Mouse (Mus musculus) layer of hippocampus, adult 8-10 months (tissue): ENCODE results near the gene Thap8. TPM values are rescaled to one million over a fixed set of nuclear protein-coding genes. Genes with fewer than 3 reads are reported as not detected.

ENCODE experiments used
- DNase-seq, 2 experiments: peaks; one replicate each; pipeline ENCODE4 v3.0.0; 2022; ENCODE audit warnings: low spot score in 2 of 2
- total RNA-seq, 4 experiments: library from RNA; stranded (reverse); gene quantifications; 2 replicates each; pipeline ENCODE4 v1.2.4; 2022

The Thap8 gene
- total RNA-seq, 4 experiments from 2014 or later, result 0.41 to 0.77 TPM; not detected in 2

GRCm38 (mm10) chr7:30282740-30283139, 2.8 kb downstream of the Thap8 start:
- DNase-seq, result no peak

GRCm38 (mm10) chr7:30286701-30287410, 7.0 kb downstream of the Thap8 start:
- DNase-seq, result no peak

- DNase-seq, result no peak
Measured at GRCm38 (mm10) chr7:30288046-30288445, 8.2 kb downstream of the Thap8 start.

- DNase-seq, result no peak
Measured at GRCm38 (mm10) chr7:30289071-30289713, 9.3 kb downstream of the Thap8 start.

GRCm38 (mm10) chr7:30289714-30290399, 10.0 kb downstream of the Thap8 start:
- DNase-seq, result no peak

- DNase-seq, result peak; percentile 85 to 90
Measured at GRCm38 (mm10) chr7:30291215-30292131, 11.6 kb downstream of the Thap8 start, which contains the start of gene Clip3. TSS of gene Clip3 (plus strand) at chr7:30291728.

GRCm38 (mm10) chr7:30293795-30294194, 13.9 kb downstream of the Thap8 start:
- DNase-seq, result no peak

- no peak for DNase-seq
Measured at GRCm38 (mm10) chr7:30294296-30294695, 14.4 kb downstream of the Thap8 start.

- no peak for DNase-seq
Measured at GRCm38 (mm10) chr7:30295103-30295502, 15.2 kb downstream of the Thap8 start.

- no peak for DNase-seq
Measured at GRCm38 (mm10) chr7:30296816-30297215, 16.9 kb downstream of the Thap8 start.

- no peak for DNase-seq
Measured at GRCm38 (mm10) chr7:30297266-30297665, 17.4 kb downstream of the Thap8 start.

GRCm38 (mm10) chr7:30300914-30301313, 21.0 kb downstream of the Thap8 start:
- no peak for DNase-seq

GRCm38 (mm10) chr7:30306083-30306779, 26.3 kb downstream of the Thap8 start:
- DNase-seq, result no peak

GRCm38 (mm10) chr7:30308076-30309005, 28.4 kb downstream of the Thap8 start, which contains the start of gene Alkbh6:
TSS of gene Alkbh6 (plus strand) at chr7:30308717.
- DNase-seq, result peak; percentile 97 to 98

- no peak for DNase-seq
Measured at GRCm38 (mm10) chr7:30309395-30310129, 29.7 kb downstream of the Thap8 start.

GRCm38 (mm10) chr7:30310136-30310535, 30.2 kb downstream of the Thap8 start:
- no peak for DNase-seq

- no peak for DNase-seq
Measured at GRCm38 (mm10) chr7:30313666-30314320, 33.9 kb downstream of the Thap8 start.

- DNase-seq, result no peak
Measured at GRCm38 (mm10) chr7:30314721-30315155, 34.8 kb downstream of the Thap8 start, which contains the start of gene Syne4. TSS of gene Syne4 (plus strand) at chr7:30314807.
